Mouse (Mus musculus) layer of hippocampus, adult 9-10 months (tissue): ENCODE measurements at regions not wholly inside any gene's neighbourhood (a gene's known extent, or its start where the extent isn't known, plus 50 kb on each side); places are given as distances from the start of the nearest gene placed in this dataset.

Experiments used
- DNase-seq: peaks from one replicate; pipeline ENCODE4 v3.0.0; 2022; ENCODE audit warnings: low spot score

GRCm38 (mm10) chr4:26965831-26966230 is 619.1 kb upstream of the Manea start:
- no peak for DNase-seq

GRCm38 (mm10) chr4:26964850-26965249 is 618.2 kb upstream of the Manea start:
- no peak for DNase-seq

DNA sequence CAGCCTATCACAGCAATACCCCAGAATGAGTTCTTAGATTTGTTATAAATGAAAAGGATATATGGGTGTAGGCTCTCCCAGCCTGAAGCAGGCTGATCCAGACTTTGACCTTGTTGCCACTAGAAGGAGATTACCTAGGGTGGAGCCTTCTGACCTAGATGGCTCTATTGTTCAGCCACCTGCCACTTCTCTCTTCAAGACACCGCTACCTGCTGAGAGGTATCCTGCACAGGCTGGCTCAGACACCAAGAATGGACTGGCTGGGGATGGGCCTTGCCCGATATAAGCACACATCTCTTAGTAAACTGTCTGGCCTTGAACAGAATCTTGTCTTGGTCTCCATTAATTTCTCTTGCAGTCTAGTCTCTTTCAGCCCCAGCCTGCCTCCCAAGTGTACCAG is 597.9 kb upstream of the Manea start:
- no peak for DNase-seq

- DNase-seq: peak; percentile 43
Measured at GRCm38 (mm10) chr4:26933988-26934798, 587.5 kb upstream of the Manea start.

GRCm38 (mm10) chr4:26929879-26930481 is 583.3 kb upstream of the Manea start:
- DNase-seq: peak; percentile 37

GRCm38 (mm10) chr4:26926060-26926459 is 579.4 kb upstream of the Manea start:
- DNase-seq: no peak

- DNase-seq: no peak
Measured at GRCm38 (mm10) chr4:26888514-26888913, 541.8 kb upstream of the Manea start.

DNA sequence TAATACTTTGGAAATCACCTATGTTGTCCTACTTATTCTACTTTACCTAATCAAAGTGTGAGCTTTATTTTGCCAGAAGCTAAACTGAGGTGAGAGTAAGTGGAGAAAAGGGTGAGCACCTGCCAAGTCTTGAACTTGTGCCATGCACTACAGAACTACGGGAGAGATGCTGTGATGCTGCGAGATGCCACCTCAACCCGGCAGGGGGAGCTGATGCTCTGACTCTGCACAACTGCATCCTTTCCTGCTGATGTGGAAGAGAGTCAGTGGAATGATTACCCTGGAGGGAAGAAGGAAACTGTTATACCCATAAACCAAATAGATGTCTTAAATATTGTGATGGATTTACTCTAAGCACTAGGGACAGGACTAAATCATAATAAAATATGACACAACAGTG is 532.3 kb upstream of the Manea start:
- DNase-seq: no peak

DNA sequence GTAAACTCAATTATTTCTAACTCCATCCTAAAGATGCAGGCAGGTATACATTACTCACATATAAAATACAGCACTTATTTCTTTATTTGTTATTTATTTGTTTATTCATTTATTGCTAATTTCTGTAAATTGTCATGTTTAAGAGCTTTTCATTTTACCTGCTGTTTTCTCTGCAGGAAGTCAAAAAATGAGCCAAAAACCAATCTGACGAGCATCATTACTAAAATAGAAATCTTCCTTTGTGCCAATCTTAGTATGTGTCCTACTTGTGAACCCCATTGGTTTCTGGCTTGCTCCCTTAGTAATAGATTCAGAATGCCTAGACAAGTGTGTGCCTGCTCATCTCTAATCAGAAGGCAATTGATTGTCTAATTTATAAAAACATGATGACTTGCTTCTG is 495.1 kb upstream of the Manea start:
- no peak for DNase-seq

DNA sequence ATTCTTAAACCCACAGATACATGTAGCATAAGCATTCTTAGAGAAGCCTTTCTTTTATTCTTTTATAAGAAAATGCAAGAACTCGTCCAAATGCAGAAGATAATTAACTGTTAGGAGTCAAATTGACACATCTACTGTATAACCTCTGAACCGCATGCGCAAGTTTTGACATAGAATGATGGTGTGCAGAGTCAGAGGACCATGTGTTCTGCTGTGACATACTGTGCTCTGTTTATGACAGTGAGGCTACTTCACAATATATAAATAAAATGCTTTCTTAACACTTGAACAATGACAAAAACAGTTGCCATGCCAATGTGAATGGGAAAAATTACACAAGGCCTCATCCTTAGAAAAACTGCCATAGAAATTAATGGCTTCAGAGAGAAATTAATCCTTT is 454.1 kb upstream of the Manea start:
- no peak for DNase-seq

DNA sequence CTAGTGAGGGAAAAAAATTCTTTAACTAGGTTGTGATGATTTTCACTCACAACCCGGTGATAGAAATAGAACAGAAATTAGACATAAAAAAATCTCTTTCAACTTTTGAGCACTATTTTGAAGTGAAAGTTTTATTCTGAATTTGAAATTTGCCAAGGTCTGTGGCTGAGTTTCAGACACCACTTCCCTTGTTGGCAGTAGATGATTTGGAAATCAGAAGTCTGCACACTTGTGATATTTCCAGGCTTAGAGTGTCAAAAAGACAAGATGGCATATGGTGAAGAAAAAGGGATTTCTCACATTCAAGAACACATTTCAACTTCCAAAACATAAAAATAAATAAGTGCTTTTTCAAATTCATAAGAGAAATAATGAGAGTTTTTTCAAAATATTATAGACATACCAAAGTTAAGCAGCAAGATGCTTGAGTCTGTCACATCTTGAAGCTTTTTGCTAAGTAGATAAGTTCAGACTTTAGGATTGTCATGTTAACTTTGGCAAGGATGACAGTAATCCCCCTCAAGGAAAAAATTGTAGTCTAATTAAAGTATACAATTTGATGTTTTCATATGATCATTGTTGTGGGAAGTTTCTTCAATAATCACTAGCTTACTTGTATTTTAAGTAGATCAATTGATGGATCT is 446.6 kb upstream of the Manea start:
- no peak for DNase-seq

DNA sequence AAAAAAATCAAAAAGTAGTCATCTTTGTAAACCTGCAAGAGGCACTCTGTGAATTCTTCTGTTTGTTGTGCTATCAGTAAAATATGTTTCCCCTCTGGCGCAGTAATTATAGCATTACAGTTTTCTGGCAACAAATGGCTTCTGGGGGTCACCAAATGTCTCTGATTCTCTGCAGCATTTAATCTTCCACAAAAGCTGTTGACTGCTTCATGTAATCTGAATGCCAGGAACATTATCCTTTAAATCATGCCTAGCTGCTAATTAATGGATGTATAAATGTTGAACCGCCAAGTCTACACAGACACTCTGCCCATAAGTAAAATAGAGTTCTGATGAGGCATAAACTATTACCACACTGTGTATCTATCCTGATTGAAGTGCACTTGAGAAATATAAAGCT is 421.2 kb upstream of the Manea start:
- no peak for DNase-seq

- no peak for DNase-seq
Measured at GRCm38 (mm10) chr4:26766235-26767228, 419.8 kb upstream of the Manea start.

DNA sequence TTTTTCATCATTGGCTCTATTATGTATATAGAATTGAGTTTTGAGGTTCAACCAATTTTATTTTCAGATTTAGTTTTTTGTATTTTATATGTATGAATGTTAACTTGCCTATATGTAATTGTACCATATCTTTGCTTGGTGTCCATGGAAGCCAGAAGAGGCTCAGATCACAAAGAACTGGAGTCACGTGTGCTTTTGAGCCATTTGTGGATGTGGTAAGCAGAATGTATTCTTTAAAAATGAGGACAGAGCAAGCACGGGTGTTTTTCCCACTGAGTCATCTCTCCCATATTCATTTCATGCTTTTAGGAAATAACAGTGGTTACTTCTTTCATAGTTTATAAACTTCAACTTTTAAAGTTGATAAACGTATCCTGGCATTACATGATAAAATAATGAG is 394.1 kb upstream of the Manea start:
- no peak for DNase-seq

GRCm38 (mm10) chr4:26736381-26736780 is 389.7 kb upstream of the Manea start:
- no peak for DNase-seq

DNA sequence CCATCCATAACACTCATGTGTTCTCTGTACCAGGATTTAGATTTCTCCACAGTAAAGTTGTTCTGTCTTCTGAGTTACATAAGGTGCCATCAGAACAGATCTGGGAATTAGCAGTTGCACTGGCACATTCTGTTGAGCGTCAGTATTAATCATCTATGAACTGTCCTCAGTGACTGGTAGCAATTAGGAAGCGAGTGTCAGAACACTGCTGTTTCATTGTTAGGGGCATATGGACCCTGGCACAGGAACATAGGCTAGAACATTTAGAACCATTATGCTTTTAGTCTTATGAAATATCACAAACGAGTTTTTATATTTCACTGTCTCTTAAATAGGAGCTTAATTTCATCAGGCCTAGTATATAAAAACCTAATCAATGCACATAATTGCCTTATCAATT is 367.7 kb upstream of the Manea start:
- peak; percentile 69 for DNase-seq

- DNase-seq: peak; percentile 62
Measured at GRCm38 (mm10) chr4:26709964-26710363, 363.3 kb upstream of the Manea start.

GRCm38 (mm10) chr4:26695964-26696363 is 349.3 kb upstream of the Manea start:
- no peak for DNase-seq
